Mouse (Mus musculus) ovary, postnatal 10 days (tissue): ENCODE measurements around the gene Mertk.
"Not testable (repeated sequence)": the region's sequence is repeated elsewhere in the genome, so short reads cannot be mapped to it uniquely, and the experiment has no call there.

ENCODE experiments used
- DNase-seq: peaks from one replicate; pipeline ENCODE4 v3.0.0; 2022; ENCODE audit warnings: low spot score

The Mertk gene

GRCm38 (mm10) chr2:128698693-128699181 is at the start of gene Mertk:
Mertk (plus strand) TSS chr2:128698956.
- peak; percentile 83 for DNase-seq

DNA sequence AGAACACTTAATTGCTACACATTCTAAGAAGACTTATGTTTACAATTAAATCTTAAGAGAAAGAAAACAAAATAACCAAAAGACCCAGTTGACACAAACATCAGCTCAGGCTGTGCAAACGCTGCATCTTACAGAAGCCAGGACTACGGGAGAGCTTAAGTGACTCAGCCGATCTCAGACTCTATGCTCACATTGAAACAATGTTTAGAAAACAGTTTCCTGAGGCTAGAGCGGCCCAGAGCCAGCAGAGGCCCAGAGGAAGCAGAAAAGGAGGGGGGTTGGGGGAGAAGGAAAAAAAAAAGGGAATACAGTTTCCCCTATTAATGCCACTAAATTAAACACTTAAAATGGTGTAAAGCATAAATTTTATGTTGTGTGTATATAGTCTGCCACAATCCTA is 18.1 kb upstream of the Mertk start:
- DNase-seq, result no peak

DNA sequence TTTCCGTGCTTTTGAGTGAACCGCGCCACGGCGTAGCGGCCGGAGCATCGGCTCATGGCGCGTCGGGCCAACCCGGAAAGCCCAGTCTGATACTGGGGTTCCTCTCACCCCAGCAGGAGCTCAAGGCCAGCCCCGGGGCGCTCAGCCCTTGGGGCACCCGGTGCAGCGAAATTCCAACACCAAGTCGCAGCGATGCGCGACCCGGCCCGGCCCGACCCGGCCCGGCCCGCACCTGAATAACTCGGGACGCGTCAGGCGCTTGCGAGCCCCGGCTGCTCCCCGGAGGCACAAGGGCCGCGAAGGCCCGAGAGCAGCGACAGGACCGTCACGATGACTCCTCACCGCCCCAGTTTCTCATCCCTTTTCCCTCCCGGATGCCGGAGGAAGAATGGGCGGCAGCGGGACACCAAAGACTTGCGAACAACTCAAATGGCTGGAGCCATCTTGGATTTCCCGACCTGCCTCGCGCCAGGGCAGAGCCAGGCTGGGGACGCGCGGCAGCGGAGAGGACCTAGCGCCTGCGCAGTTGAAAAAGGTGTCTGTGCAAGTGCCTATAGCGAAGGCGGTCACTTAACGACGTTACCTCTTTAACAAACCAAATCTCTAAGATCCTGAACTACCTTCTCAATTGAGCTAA is 11.7 kb upstream of the Mertk start, which contains the start of gene Anapc1:
TSS of gene Anapc1 (minus strand) at position 471 of the 637 bp plus-strand sequence.
- DNase-seq, result peak; percentile 82

DNA sequence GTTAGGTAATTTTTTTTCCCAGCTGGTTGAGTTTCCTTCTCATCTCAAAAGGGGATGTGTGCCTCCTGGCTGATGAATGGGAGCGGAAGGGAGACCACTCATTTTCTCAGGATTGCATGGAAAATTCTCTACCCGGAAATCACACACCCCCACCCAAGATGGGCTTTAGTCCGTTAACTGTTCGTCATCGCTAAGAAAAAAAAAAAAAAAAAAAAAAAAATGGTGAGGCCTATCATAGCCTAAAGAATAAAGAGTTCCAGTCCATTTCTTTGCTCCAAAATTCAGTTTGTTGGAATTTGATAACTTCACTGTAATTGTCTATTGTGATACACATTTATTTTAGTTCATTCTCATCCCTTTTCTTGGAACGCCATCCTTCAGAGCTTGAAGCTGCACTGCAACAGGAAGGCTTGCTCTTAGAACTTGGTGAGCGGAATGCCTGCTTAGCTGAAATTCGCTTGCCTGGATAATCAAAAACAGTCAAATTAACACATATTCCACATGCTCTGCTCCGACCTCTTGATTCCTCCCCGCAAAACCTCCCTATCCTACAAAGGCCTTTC is 11.1 kb upstream of the Mertk start:
- no peak for DNase-seq

GRCm38 (mm10) chr2:128692336-128692735 is 6.4 kb upstream of the Mertk start:
- DNase-seq, result no peak

- DNase-seq, result no peak
Measured at GRCm38 (mm10) chr2:128692771-128693170, 6.0 kb upstream of the Mertk start.

- DNase-seq, result no peak
Measured at GRCm38 (mm10) chr2:128693236-128693635, 5.5 kb upstream of the Mertk start.

- not testable (repeated sequence) for DNase-seq
Measured at GRCm38 (mm10) chr2:128693828-128694227, 4.9 kb upstream of the Mertk start.

DNA sequence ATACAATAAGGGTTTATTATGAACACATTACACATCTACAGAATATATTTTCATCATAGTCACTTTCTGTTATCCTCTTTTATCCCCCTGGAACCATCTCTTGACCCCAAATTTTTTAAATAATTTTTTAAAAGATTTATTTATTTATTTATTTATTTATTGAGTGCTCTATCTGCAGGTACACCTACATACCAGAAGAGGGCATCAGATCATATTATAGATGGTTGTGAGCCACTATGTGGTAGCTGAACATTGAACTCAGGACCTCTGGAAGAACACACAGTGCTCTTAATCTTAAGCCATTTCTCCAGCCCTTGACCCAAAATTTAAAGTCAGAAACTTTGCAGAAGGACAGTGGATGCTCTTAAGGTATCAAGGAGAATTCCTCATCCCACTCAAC is 4.2 kb upstream of the Mertk start:
- DNase-seq, result no peak

DNA sequence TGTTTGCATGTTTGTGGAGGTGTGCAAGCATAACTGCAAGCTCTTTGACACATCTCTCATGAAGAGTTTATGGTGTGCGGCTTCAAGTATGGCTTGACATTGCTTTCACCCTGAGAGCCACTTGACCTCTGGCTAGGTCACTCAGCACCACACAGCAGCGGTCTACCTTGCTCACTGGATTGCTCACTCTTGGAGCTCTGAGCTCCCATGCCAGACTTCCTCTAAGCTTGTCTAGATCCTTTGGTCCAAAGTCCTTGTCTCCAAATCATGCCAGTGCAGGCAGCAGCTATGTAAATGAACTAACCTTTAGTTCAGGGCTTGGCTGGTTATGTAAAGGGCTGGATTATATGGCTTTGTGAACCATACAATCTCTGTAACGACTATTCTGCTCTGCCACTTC is 2.3 kb upstream of the Mertk start:
- DNase-seq, result no peak

DNA sequence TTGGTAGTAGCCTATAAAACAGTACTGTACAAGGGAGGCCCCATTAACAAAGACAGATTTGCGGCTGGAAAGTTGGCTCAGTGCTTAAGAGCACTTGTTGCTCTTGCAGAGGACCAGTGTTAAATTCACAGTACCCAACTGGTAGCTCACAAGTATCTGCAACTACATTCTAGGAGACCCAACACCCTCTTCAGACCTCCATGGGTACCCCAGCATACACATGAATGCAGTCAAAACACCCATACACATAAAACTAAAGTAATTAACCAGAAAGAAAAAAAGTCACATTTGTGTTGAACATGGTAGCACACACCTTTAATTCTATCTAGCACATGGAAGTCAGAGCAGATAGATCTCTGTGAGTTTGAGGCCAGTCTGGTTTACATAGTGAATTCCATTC is 1.7 kb upstream of the Mertk start:
- DNase-seq, result no peak

DNA sequence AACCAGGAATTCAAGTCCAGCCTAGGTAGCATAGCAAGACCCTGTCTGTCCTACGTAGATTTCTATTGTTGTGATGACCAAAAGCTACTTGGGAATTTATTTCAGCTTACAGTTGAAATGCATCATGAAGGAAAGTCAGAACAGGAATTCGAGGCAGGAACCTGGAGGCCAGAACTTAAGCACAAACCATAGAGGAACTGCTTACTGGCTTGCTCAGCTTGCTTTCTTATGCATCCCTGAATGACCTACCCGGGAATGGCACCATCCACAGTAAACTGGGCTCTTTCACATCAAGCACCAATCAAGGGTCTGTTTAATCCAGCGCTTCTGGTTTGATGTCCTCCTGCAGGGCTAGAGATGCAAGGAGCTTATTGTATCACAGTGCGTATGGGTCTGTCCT is 1.2 kb upstream of the Mertk start:
- no peak for DNase-seq

GRCm38 (mm10) chr2:128698140-128698692 is 540 bp upstream of the Mertk start:
- peak; percentile 66 for DNase-seq

DNA sequence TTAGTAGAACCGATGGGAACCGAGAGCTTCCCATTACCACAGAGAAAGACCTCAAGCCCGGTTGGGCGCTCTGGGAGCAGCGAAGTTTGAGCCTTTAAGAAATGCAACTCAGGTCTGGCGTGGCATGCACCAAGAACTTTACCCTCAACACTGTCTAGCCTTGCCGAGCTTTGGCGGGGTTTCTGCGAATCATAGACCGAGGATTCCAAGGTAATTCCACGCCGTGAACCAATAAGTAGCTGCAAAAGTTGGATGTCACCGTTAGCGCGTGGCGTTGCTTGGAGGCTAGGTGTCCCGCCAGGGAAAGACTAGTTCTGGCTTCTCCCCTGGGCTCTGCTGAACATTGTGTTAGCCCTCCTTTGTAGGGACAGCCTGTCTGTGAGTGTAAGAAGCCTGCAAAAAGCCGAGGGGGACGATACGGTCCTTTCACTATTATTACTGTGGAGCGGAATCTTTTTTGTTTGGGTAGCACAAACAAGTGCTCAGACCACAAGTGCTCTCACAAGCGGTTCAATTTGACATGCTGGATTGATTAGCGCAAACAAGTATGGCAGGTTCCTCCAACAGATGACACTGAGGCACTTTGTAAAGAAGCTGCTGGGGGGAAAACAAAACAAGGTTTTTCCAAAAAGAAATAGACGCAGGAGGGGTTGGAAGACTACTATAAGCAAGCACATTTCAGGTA is 587 bp downstream of the Mertk start:
- no peak for DNase-seq

GRCm38 (mm10) chr2:128704474-128704873 is 5.7 kb downstream of the Mertk start:
- DNase-seq, result no peak

DNA sequence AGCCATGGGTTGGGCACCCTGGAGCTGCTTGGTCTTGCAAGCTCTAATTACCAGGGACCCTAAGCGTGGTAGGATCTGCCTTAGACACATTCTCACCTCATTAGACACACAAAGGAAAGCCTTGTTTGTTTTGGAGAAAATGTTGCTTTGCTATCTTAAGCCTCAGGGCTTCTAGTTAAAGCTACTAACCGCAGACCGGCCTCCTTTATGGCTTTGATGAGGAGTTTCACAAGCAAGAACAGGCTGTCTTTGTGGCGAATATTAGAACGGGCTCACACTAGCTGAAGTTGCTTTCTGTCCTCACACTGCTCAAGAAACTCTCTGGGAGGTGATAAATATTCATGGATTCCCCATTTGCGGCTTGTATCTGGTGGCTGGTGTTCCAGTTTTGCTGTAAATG is 10.5 kb downstream of the Mertk start:
- DNase-seq, result no peak

- no peak for DNase-seq
Measured at GRCm38 (mm10) chr2:128710609-128711008, 11.9 kb downstream of the Mertk start.

DNA sequence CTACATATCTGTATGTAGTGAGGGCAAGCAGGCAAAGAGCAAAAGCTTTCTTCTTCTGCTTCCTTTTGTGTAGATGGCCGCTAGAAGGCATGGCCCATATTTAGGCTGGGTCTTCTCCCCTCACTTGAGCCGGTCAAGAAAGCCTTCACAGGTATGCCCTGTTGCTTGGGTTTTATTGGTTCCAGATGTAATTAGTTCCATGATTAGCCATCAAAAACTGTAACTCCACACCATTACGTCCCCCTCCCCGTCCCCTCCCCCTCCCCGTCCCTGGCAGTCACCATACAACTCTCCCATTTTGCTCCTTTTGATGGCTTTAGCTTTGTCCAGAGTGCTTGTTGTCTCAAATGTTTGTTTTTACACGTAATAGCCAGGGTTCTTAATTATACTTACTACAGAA is 14.2 kb downstream of the Mertk start:
- DNase-seq, result no peak

- peak; percentile 16 for DNase-seq
Measured at GRCm38 (mm10) chr2:128713548-128714003, 14.8 kb downstream of the Mertk start.

DNA sequence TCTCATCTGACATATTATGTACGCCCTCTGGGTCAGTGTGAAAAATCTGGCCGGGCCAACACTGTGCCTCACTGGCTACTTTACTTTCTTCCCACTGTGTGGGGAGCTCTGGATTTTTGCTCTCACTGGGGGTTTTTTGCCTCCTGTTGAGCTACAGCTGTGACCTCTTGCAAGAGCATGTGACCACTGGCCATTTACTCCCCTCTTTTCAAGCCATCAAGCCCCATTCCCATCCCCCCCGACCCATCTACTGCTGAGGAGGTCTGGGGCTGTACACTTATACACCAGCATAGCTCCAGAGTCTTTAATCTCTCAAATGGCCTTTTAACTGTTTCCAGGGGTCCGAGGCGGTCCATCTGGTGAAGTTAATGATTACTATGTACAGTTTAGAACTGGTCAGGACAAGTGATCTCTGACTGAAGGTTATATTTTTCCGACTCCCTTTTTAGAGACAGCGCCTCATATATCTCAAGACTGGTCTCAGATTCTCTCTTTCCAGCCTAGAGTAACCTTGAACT is 16.0 kb downstream of the Mertk start:
- DNase-seq, result no peak

DNA sequence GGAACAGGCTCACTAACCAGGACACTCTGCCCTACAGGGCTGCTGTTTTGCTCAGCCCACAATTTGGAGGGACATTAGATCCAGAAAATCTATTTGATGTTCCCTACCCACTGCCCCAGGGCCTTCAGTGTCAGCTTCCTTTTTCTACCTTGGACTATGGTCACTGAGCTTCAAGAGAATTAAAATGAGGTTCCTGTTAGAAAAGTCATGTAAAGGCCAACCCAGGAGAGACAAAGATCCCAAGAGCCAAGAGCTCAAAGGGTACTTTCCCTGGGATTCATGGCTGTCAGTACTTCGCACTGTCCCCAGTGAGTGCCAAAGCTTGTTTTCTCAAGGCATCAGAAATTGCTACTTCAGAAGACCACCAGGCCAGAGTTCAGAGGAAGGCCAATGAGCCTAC is 17.2 kb downstream of the Mertk start:
- DNase-seq, result no peak

DNA sequence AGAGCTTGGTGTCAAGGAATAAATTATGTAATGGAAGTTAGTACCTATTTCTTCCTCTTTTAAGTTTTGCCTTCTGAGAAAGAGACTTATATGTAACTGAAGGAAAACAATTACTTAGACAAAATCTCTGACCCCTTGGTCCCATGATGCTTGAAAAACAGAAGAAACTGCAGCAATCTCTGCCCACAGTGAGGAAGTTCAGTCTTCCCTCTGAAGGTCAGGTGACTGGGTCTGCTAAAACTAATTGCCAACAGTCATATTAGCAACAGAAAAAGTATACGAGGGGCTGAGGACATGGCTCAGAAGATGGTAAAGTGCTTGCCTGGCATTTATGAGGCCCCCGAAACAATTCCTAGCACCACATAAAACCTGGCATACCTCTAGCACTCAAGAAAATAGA is 20.6 kb downstream of the Mertk start:
- no peak for DNase-seq
